Mouse (Mus musculus) urinary bladder, postnatal 10 days (tissue): ENCODE measurements at regions not wholly inside any gene's neighbourhood (a gene's known extent, or its start where the extent isn't known, plus 50 kb on each side); places are given as distances from the start of the nearest gene placed in this dataset.
"Not testable (repeated sequence)": the region's sequence is repeated elsewhere in the genome, so short reads cannot be mapped to it uniquely, and the experiment has no call there.

ENCODE experiments used
- DNase-seq: peaks from one replicate; pipeline ENCODE4 v3.0.0; 2022; ENCODE audit warnings: low spot score

GRCm38 (mm10) chr3:21864391-21864790 is 212.1 kb upstream of the Tbl1xr1 start:
- DNase-seq: no peak

GRCm38 (mm10) chr3:21865856-21866255 is 210.6 kb upstream of the Tbl1xr1 start:
- no peak for DNase-seq

- no peak for DNase-seq
Measured at GRCm38 (mm10) chr3:21878396-21878795, 198.1 kb upstream of the Tbl1xr1 start.

GRCm38 (mm10) chr3:21884216-21884615 is 192.2 kb upstream of the Tbl1xr1 start:
- DNase-seq: no peak

GRCm38 (mm10) chr3:21888710-21889109 is 187.7 kb upstream of the Tbl1xr1 start:
- DNase-seq: no peak

- no peak for DNase-seq
Measured at GRCm38 (mm10) chr3:21891819-21892480, 184.5 kb upstream of the Tbl1xr1 start.

- DNase-seq: no peak
Measured at GRCm38 (mm10) chr3:21892864-21893404, 183.5 kb upstream of the Tbl1xr1 start.

GRCm38 (mm10) chr3:21895551-21895950 is 180.9 kb upstream of the Tbl1xr1 start:
- DNase-seq: no peak

GRCm38 (mm10) chr3:21898241-21898640 is 178.2 kb upstream of the Tbl1xr1 start:
- DNase-seq: no peak

- no peak for DNase-seq
Measured at GRCm38 (mm10) chr3:21905384-21906073, 170.9 kb upstream of the Tbl1xr1 start.

- no peak for DNase-seq
Measured at GRCm38 (mm10) chr3:21908828-21909227, 167.6 kb upstream of the Tbl1xr1 start.

GRCm38 (mm10) chr3:21910080-21910479 is 166.4 kb upstream of the Tbl1xr1 start:
- no peak for DNase-seq

GRCm38 (mm10) chr3:21911071-21911470 is 165.4 kb upstream of the Tbl1xr1 start:
- no peak for DNase-seq

GRCm38 (mm10) chr3:21917228-21917910 is 159.1 kb upstream of the Tbl1xr1 start:
- no peak for DNase-seq

- DNase-seq: no peak
Measured at GRCm38 (mm10) chr3:21918431-21918830, 158.0 kb upstream of the Tbl1xr1 start.

GRCm38 (mm10) chr3:21919931-21920330 is 156.5 kb upstream of the Tbl1xr1 start:
- no peak for DNase-seq

GRCm38 (mm10) chr3:21931951-21932350 is 144.5 kb upstream of the Tbl1xr1 start:
- DNase-seq: no peak

GRCm38 (mm10) chr3:21932696-21933095 is 143.8 kb upstream of the Tbl1xr1 start:
- DNase-seq: not testable (repeated sequence)

GRCm38 (mm10) chr3:21934731-21935271 is 141.7 kb upstream of the Tbl1xr1 start:
- no peak for DNase-seq

- peak; percentile 90 for DNase-seq
Measured at GRCm38 (mm10) chr3:21935571-21936261, 140.7 kb upstream of the Tbl1xr1 start.

- no peak for DNase-seq
Measured at GRCm38 (mm10) chr3:21936262-21936603, 140.2 kb upstream of the Tbl1xr1 start.

GRCm38 (mm10) chr3:21936616-21937015 is 139.8 kb upstream of the Tbl1xr1 start:
- DNase-seq: no peak
